Mouse (Mus musculus): ENCODE measurements at regions not wholly inside any gene's neighbourhood (a gene's known extent, or its start where the extent isn't known, plus 50 kb on each side); places are given as distances from the start of the nearest gene placed in this dataset.

GRCm38 (mm10) chr8:113390038-113390437 is 245.3 kb upstream of the Mon1b start:
- TF ChIP-seq CTCF (IDR thresholded peaks at IDR 0.05) (no peak), POLR2A (IDR thresholded peaks at IDR 0.05; ENCODE audit: insufficient read depth, low read depth, low read length) (no peak)

Measured in heart, adult 2 months (tissue).